8 mouse cellular contexts compared by ENCODE assay signal in the genomic region with DNA sequence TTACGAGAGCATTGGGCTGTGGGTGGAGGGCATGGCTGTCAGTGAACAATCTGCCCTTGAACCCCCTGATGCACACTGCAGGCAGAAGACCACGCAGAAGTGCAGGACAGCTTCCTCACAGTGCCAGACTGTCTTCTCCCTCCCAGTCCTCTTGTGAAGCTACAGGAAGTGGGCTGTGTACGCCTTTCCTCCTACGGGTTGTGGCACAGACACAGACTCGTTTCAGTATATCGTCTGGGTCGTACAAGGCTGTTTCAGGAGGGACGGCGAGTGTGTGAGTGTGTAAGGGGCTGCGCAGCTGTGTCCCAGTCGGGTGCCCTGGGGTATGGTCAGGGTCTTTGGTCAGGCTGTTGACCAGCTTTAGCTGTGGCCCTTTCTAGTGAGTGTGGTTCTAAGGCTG. TPM values are rescaled to one million over a fixed set of nuclear protein-coding genes. Genes with fewer than 3 reads are reported as not detected.
DNase-seq lines count a peak whose midpoint lies in the region; ATAC-seq and TF ChIP-seq lines count a peak whose summit lies in the region.

No protein-coding gene starts in this region.

- no peak for TF ChIP-seq EP300 in lung, postnatal 0 days (IDR thresholded peaks at IDR 0.05)

- ATAC-seq in erythroblast, adult 5-6 weeks (replicated peaks; ENCODE audit: low FRiP score, poor library complexity, severe bottlenecking) = no peak
- no peak for ATAC-seq in neural tube, embryonic 12.5 days (ENCODE audit: low FRiP score, low read depth)
- ATAC-seq in lung, postnatal 0 days = no peak

- no peaks in the 10 kb centered on the region for H3K27me3 ChIP-seq in erythroblast, embryonic 14.5 days (ENCODE audit: control insufficient read depth)
- H3K27me3 ChIP-seq in neural tube, embryonic 12.5 days (replicated peaks) = no peaks in the 10 kb centered on the region
- H3K27me3 ChIP-seq in lung, postnatal 0 days (replicated peaks; ENCODE audit: insufficient read depth, low read length) = no peaks in the 10 kb centered on the region

- H3K9me3 ChIP-seq in erythroblast, embryonic 14.5 days (ENCODE audit: control insufficient read depth, low read length) = no peaks in the 10 kb centered on the region
- no peaks in the 10 kb centered on the region for H3K9me3 ChIP-seq in neural tube, embryonic 12.5 days
- H3K9me3 ChIP-seq in lung, postnatal 0 days (ENCODE audit: low read length) = no peaks in the 10 kb centered on the region

- H3K27ac ChIP-seq in neural tube, embryonic 12.5 days = no peak overlapping the region
- peak overlapping the region; percentile 52 for H3K27ac ChIP-seq in lung, postnatal 0 days (ENCODE audit: low read length)
- H3K27ac ChIP-seq in left cerebral cortex, adult 2 months = no peak overlapping the region

- peaks cover 62% of the 10 kb centered on the region for H3K36me3 ChIP-seq in erythroblast, embryonic 14.5 days (ENCODE audit: control insufficient read depth)
- H3K36me3 ChIP-seq in neural tube, embryonic 12.5 days = 0 out of 2 replicates have a peak, but pooled peaks cover 7% of the 10 kb centered on the region
- H3K36me3 ChIP-seq in lung, postnatal 0 days (ENCODE audit: insufficient read depth, low read length) = no peaks in the 10 kb centered on the region; the same call in 1 of the 2 replicates

- peaks cover 86% of the 10 kb centered on the region for H3K4me1 ChIP-seq in erythroblast, embryonic 14.5 days (ENCODE audit: control insufficient read depth)
- H3K4me1 ChIP-seq in neural tube, embryonic 12.5 days = peaks cover 45% of the 10 kb centered on the region
- no peaks in the 10 kb centered on the region for H3K4me1 ChIP-seq in lung, postnatal 0 days (ENCODE audit: insufficient read depth, low read depth, low read length)

- H3K4me3 ChIP-seq in erythroblast, embryonic 14.5 days (replicated peaks) = peak overlapping the region; percentile 89
- no peak overlapping the region for H3K4me3 ChIP-seq in neural tube, embryonic 12.5 days
- peak overlapping the region; percentile 14; the same call in 1 of the 2 replicates for H3K4me3 ChIP-seq in lung, postnatal 0 days (ENCODE audit: low read depth, low read length)
- H3K4me3 ChIP-seq in left cerebral cortex, adult 2 months = no peak overlapping the region

- H3K9ac ChIP-seq in neural tube, embryonic 12.5 days = no peak overlapping the region
- H3K9ac ChIP-seq in lung, postnatal 0 days (replicated peaks; ENCODE audit: low read depth) = no peak overlapping the region

- 0 out of 2 replicates have a peak overlapping the region, but pooled peaks have one; percentile 9 for H3K4me2 ChIP-seq in neural tube, embryonic 12.5 days (replicated peaks)
- peak overlapping the region; percentile 36; the same call in 1 of the 2 replicates for H3K4me2 ChIP-seq in lung, postnatal 0 days (replicated peaks; ENCODE audit: low read depth, low read length)

- no peak for DNase-seq in neural tube, embryonic 10.5 days (ENCODE audit: extremely low spot score, low spot score)
- DNase-seq in lung, postnatal 0 days (ENCODE audit: low spot score) = no peak
- peak; percentile 53 to 59 for DNase-seq in thymus, postnatal 10 days (ENCODE audit: low spot score in 2 of 2)
- no peak for DNase-seq in yolk sac, embryonic 10.5 days (ENCODE audit: low spot score)
- no peak for DNase-seq in left cerebral cortex, adult 2 months (ENCODE audit: extremely low spot score in 1 of 2, low spot score in 2 of 2)

- WGBS in neural tube, embryonic 12.5 days = 92% methylated on average over 11 of the region's 11 CpGs
- 65% methylated on average over 11 of the region's 11 CpGs for WGBS in lung, postnatal 0 days

- intact Hi-C loops in left cerebral cortex, adult 2 months (cut with DNase I) = no loop called here

- TF ChIP-seq CTCF in lung, postnatal 0 days (IDR thresholded peaks at IDR 0.05) = no peak
- TF ChIP-seq CTCF in left cerebral cortex, adult 2 months (IDR thresholded peaks at IDR 0.05) = no peak

RNA-seq across cellular contexts. Expression of a gene that starts 3.1 kb away (rescaled TPM):
- 21.9 and 23.6 TPM in 2 replicates for polyA plus RNA-seq in erythroblast, embryonic 14.5 days (2012)
- 14.4 and 35.2 TPM in 2 replicates for total RNA-seq in erythroblast, adult 5-6 weeks (2015; ENCODE audit: low replicate concordance)
- 23.6 and 31.2 TPM in 2 replicates for total RNA-seq in erythroblast, adult 5-6 weeks (2017; ENCODE audit: low replicate concordance)
- 41.6 and 42.5 TPM in 2 replicates for polyA plus RNA-seq in neural tube, embryonic 12.5 days (2016; fragmentation: Nextera tagmentation; extraction: Ambion mirVana)
- polyA plus RNA-seq in lung, postnatal 0 days (2015; fragmentation: Nextera tagmentation; extraction: Ambion mirVana) = 16.9 and 17.9 TPM in 2 replicates
- total RNA-seq in left cerebral cortex, adult 2 months (2021) = 10 to 100 TPM; 54.2 to 58.0 TPM

RNA-seq across cellular contexts. Expression of a gene that starts 6.0 kb away (rescaled TPM):
- polyA plus RNA-seq in erythroblast, embryonic 14.5 days (2012) = 1.8 and 2.5 TPM in 2 replicates
- total RNA-seq in erythroblast, adult 5-6 weeks (2015; ENCODE audit: low replicate concordance) = 6.0 and 6.7 TPM in 2 replicates
- total RNA-seq in erythroblast, adult 5-6 weeks (2017; ENCODE audit: low replicate concordance) = 9.1 and 9.2 TPM in 2 replicates
- polyA plus RNA-seq in neural tube, embryonic 12.5 days (2016; fragmentation: Nextera tagmentation; extraction: Ambion mirVana) = 26.7 and 26.9 TPM in 2 replicates
- 12.7 and 13.9 TPM in 2 replicates for polyA plus RNA-seq in lung, postnatal 0 days (2015; fragmentation: Nextera tagmentation; extraction: Ambion mirVana)
- total RNA-seq in left cerebral cortex, adult 2 months (2021) = 10 to 100 TPM; 64.3 to 68.0 TPM

RNA-seq across cellular contexts. Expression of a gene that starts 23.1 kb away (rescaled TPM):
- 12.2 and 13.5 TPM in 2 replicates for polyA plus RNA-seq in erythroblast, embryonic 14.5 days (2012)
- 40.9 and 49.3 TPM in 2 replicates for total RNA-seq in erythroblast, adult 5-6 weeks (2015; ENCODE audit: low replicate concordance)
- 26.8 and 57.8 TPM in 2 replicates for total RNA-seq in erythroblast, adult 5-6 weeks (2017; ENCODE audit: low replicate concordance)
- polyA plus RNA-seq in neural tube, embryonic 12.5 days (2016; fragmentation: Nextera tagmentation; extraction: Ambion mirVana) = 261 and 264 TPM in 2 replicates
- polyA plus RNA-seq in lung, postnatal 0 days (2015; fragmentation: Nextera tagmentation; extraction: Ambion mirVana) = 167 and 168 TPM in 2 replicates
- 10 to 100 TPM; 81.8 to 96.6 TPM for total RNA-seq in left cerebral cortex, adult 2 months (2021)

RNA-seq across cellular contexts. Expression of a gene that starts 34.7 kb away (rescaled TPM):
- polyA plus RNA-seq in erythroblast, embryonic 14.5 days (2012) = 5.9 and 7.1 TPM in 2 replicates
- total RNA-seq in erythroblast, adult 5-6 weeks (2015; ENCODE audit: low replicate concordance) = 0.77 and 4.4 TPM in 2 replicates
- total RNA-seq in erythroblast, adult 5-6 weeks (2017; ENCODE audit: low replicate concordance) = 5.3 and 16.6 TPM in 2 replicates
- polyA plus RNA-seq in neural tube, embryonic 12.5 days (2016; fragmentation: Nextera tagmentation; extraction: Ambion mirVana) = 72.0 and 74.2 TPM in 2 replicates
- polyA plus RNA-seq in lung, postnatal 0 days (2015; fragmentation: Nextera tagmentation; extraction: Ambion mirVana) = 43.5 and 45.3 TPM in 2 replicates
- 10 to 100 TPM; 42.6 to 49.4 TPM for total RNA-seq in left cerebral cortex, adult 2 months (2021)

RNA-seq across cellular contexts. Expression of a gene that starts 35.0 kb away (rescaled TPM):
- polyA plus RNA-seq in erythroblast, embryonic 14.5 days (2012) = not detected in 2 replicates
- total RNA-seq in erythroblast, adult 5-6 weeks (2015; ENCODE audit: low replicate concordance) = 3.3 and 3.5 TPM in 2 replicates
- 0.70 and 5.0 TPM in 2 replicates for total RNA-seq in erythroblast, adult 5-6 weeks (2017; ENCODE audit: low replicate concordance)
- polyA plus RNA-seq in neural tube, embryonic 12.5 days (2016; fragmentation: Nextera tagmentation; extraction: Ambion mirVana) = 4.3 and 6.0 TPM in 2 replicates
- polyA plus RNA-seq in lung, postnatal 0 days (2015; fragmentation: Nextera tagmentation; extraction: Ambion mirVana) = 1.2 and 1.3 TPM in 2 replicates
- 10 to 100 TPM; 12.9 to 13.6 TPM for total RNA-seq in left cerebral cortex, adult 2 months (2021)

Comparison
In these comparisons a context has a peak if more than half of its experiments do, and no peak if none do; other contexts are left out.
1. H3K4me3 ChIP-seq: peak in erythroblast, embryonic 14.5 days (single experiment) and lung, postnatal 0 days (single experiment); none in neural tube, embryonic 12.5 days (single experiment) and left cerebral cortex, adult 2 months (single experiment).
2. DNase-seq: peak in thymus, postnatal 10 days (2 of 2); none in neural tube, embryonic 10.5 days (single experiment), lung, postnatal 0 days (single experiment), yolk sac, embryonic 10.5 days (single experiment) and left cerebral cortex, adult 2 months (0 of 2).
3. RNA of a gene that starts 23.1 kb away (polyA plus RNA-seq): 261 to 264 TPM in neural tube, embryonic 12.5 days and 167 to 168 TPM in lung, postnatal 0 days; 12.2 to 13.5 TPM in erythroblast, embryonic 14.5 days; every median in the first group is over 10 times any median in the second.